Mouse (Mus musculus): Measurements from ENCODE around the gene D10Wsu102e. TPM values are rescaled to one million over a fixed set of nuclear protein-coding genes. Genes with fewer than 3 reads are reported as not detected.

The D10Wsu102e gene
- polyA plus RNA-seq (2015; fragmentation: Nextera tagmentation; extraction: Ambion mirVana), result 0.27 and 0.28 TPM in 2 replicates

GRCm38 (mm10) chr10:83359956-83360355 lies at the start of gene D10Wsu102e:
TSS of gene D10Wsu102e (plus strand) at chr10:83360221.

GRCm38 (mm10) chr10:83337159-83337951 lies 22.7 kb upstream of the D10Wsu102e start, which contains the start of gene Slc41a2:
TSS of gene Slc41a2 (minus strand) at chr10:83337882.

GRCm38 (mm10) chr10:83533910-83534283 lies 173.9 kb downstream of the D10Wsu102e start, which contains the start of gene Aldh1l2:
TSS of gene Aldh1l2 (minus strand) at chr10:83534140.

Other genes starting within 250 kb of the D10Wsu102e start
- 2.2 and 4.0 TPM in 2 replicates for gene Slc41a2, start 22.3 kb upstream of the D10Wsu102e start, polyA plus RNA-seq (2015; fragmentation: Nextera tagmentation; extraction: Ambion mirVana)
- 0.69 and 1.0 TPM in 2 replicates for gene Aldh1l2, start 173.9 kb downstream of the D10Wsu102e start, polyA plus RNA-seq (2015; fragmentation: Nextera tagmentation; extraction: Ambion mirVana)
- gene Washc4, start 183.5 kb downstream of the D10Wsu102e start, polyA plus RNA-seq (2015; fragmentation: Nextera tagmentation; extraction: Ambion mirVana), result 25.5 and 27.5 TPM in 2 replicates

All from adrenal gland, postnatal 0 days (tissue).